Mouse (Mus musculus): ENCODE measurements at regions not wholly inside any gene's neighbourhood (a gene's known extent, or its start where the extent isn't known, plus 50 kb on each side); places are given as distances from the start of the nearest gene placed in this dataset.

- in situ Hi-C loops (cut with MboI, MseI), result no loop called here
These were observed 67.5 kb downstream of the Lmo4 start for GRCm38 (mm10) chr3:144137483-144137882.

- in situ Hi-C loops (cut with MboI, MseI), result no loop called here
These were observed 68.6 kb downstream of the Lmo4 start for GRCm38 (mm10) chr3:144136432-144136831.

GRCm38 (mm10) chr3:144135646-144136045, 69.4 kb downstream of the Lmo4 start:
- in situ Hi-C loops (cut with MboI, MseI), result no loop called here

GRCm38 (mm10) chr3:144128042-144128441, 77.0 kb downstream of the Lmo4 start:
- in situ Hi-C loops (cut with MboI, MseI), result no loop called here

- in situ Hi-C loops (cut with MboI, MseI), result no loop called here
These were observed 80.7 kb downstream of the Lmo4 start for GRCm38 (mm10) chr3:144124353-144124752.

GRCm38 (mm10) chr3:144123361-144124072, 81.5 kb downstream of the Lmo4 start:
- in situ Hi-C loops (cut with MboI, MseI), result no loop called here

- in situ Hi-C loops (cut with MboI, MseI), result no loop called here
These were observed 85.9 kb downstream of the Lmo4 start for GRCm38 (mm10) chr3:144119076-144119475.

GRCm38 (mm10) chr3:144113672-144114645, 91.1 kb downstream of the Lmo4 start:
- in situ Hi-C loops (cut with MboI, MseI), result no loop called here

GRCm38 (mm10) chr3:144110331-144111080, 94.5 kb downstream of the Lmo4 start:
- in situ Hi-C loops (cut with MboI, MseI), result no loop called here

GRCm38 (mm10) chr3:144109769-144110168, 95.3 kb downstream of the Lmo4 start:
- in situ Hi-C loops (cut with MboI, MseI), result no loop called here

- in situ Hi-C loops (cut with MboI, MseI), result no loop called here
These were observed 96.7 kb downstream of the Lmo4 start for GRCm38 (mm10) chr3:144108310-144108709.

GRCm38 (mm10) chr3:144107664-144108063, 97.4 kb downstream of the Lmo4 start:
- in situ Hi-C loops (cut with MboI, MseI), result no loop called here

GRCm38 (mm10) chr3:144104366-144104765, 100.7 kb downstream of the Lmo4 start:
- in situ Hi-C loops (cut with MboI, MseI), result no loop called here

- in situ Hi-C loops (cut with MboI, MseI), result no loop called here
These were observed 105.6 kb downstream of the Lmo4 start for GRCm38 (mm10) chr3:144099444-144099843.

- in situ Hi-C loops (cut with MboI, MseI), result no loop called here
These were observed 106.3 kb downstream of the Lmo4 start for GRCm38 (mm10) chr3:144098762-144099161.

- in situ Hi-C loops (cut with MboI, MseI), result no loop called here
These were observed 113.8 kb downstream of the Lmo4 start for GRCm38 (mm10) chr3:144091231-144091630.

- in situ Hi-C loops (cut with MboI, MseI), result no loop called here
These were observed 115.2 kb downstream of the Lmo4 start for GRCm38 (mm10) chr3:144089790-144090256.

GRCm38 (mm10) chr3:144088261-144088884, 116.6 kb downstream of the Lmo4 start:
- in situ Hi-C loops (cut with MboI, MseI), result no loop called here

GRCm38 (mm10) chr3:144087771-144088170, 117.2 kb downstream of the Lmo4 start:
- in situ Hi-C loops (cut with MboI, MseI), result no loop called here

GRCm38 (mm10) chr3:144086176-144086575, 118.8 kb downstream of the Lmo4 start:
- in situ Hi-C loops (cut with MboI, MseI), result no loop called here

GRCm38 (mm10) chr3:144079960-144080359, 125.1 kb downstream of the Lmo4 start:
- in situ Hi-C loops (cut with MboI, MseI), result no loop called here
